Mouse (Mus musculus): ENCODE results near the gene Clpp.

DNA sequence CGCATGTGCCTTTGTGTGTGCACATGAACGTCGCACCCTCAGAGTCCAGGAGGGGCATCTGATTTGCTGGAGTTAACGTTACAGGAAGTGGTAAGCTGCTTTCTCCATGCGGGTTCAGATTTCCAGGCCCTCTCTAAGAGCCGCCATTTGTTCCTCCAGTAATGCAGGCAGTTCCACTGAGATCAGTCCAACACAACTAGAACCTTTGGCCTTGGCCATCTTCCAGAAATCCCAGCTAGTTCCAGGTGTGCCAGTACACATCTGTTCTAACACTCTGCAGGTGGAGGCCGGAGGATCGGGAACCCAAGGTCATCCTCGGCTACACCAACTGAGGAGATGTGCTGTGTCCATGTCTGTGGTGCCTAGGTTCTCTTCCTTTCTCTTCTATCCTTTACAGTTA, 5.2 kb upstream of the Clpp start:
- TF ChIP-seq POLR2A (IDR thresholded peaks at IDR 0.05; ENCODE audit: insufficient read length, low read depth), result no peak
- no peak for TF ChIP-seq MYOD1 (IDR thresholded peaks at IDR 0.05; ENCODE audit: control insufficient read depth in 1 of 3, insufficient read length in 2 of 3, low read depth in 2 of 3)
- TF ChIP-seq USF1 (IDR thresholded peaks at IDR 0.05; ENCODE audit: low read depth), result no peak
- no peak for TF ChIP-seq POLR2AphosphoS2 (IDR thresholded peaks at IDR 0.05; ENCODE audit: insufficient read length, low read depth)
- no peak for TF ChIP-seq E2F4 (IDR thresholded peaks at IDR 0.05; ENCODE audit: insufficient read depth)
- no peak for TF ChIP-seq SRF (IDR thresholded peaks at IDR 0.05; ENCODE audit: control insufficient read depth, insufficient read length, low read depth)
- no peak for TF ChIP-seq CEBPB (IDR thresholded peaks at IDR 0.05; ENCODE audit: insufficient read depth, poor library complexity, severe bottlenecking)
- no peak for TF ChIP-seq MYOG (IDR thresholded peaks at IDR 0.05; ENCODE audit: control insufficient read depth in 1 of 3, insufficient read depth in 1 of 3, insufficient read length in 2 of 3, low read depth in 2 of 3)
- TF ChIP-seq MAX (IDR thresholded peaks at IDR 0.05; ENCODE audit: low read depth), result no peak
